Mouse (Mus musculus) forebrain, embryonic 11.5 days (tissue): ENCODE results near the gene Josd2. TPM values are rescaled to one million over a fixed set of nuclear protein-coding genes. Genes with fewer than 3 reads are reported as not detected.

Source experiments
- ATAC-seq: fragments of 200-750 bp; cut with Nextera tagmentation; replicated peaks from 2 replicates; pipeline ENCODE4 v1.8.0; 2017; ENCODE audit warnings: moderate TSS enrichment; ENCODE audit not compliant: low FRiP score
- DNase-seq: peaks from one replicate; pipeline ENCODE4 v3.0.0-alpha.2; 2017; ENCODE audit warnings: low spot score
- H3K27ac ChIP-seq: fragments of 300-500 bp; sonication (generic); 2 replicates; pipeline ENCODE4 v1.5.1; 2014; ENCODE audit warnings: low read depth, low read length
- H3K27me3 ChIP-seq: fragments of 300-500 bp; sonication (generic); 2 replicates; pipeline ENCODE4 v1.6.1; 2014; ENCODE audit warnings: mild to moderate bottlenecking, low read length, mixed read lengths; ENCODE audit not compliant: control insufficient read depth, insufficient read depth
- H3K36me3 ChIP-seq: fragments of 300-500 bp; sonication (generic); 2 replicates; pipeline ENCODE4 v1.6.1; 2014; ENCODE audit warnings: mild to moderate bottlenecking, low read length, moderate library complexity, mixed read lengths; ENCODE audit not compliant: control insufficient read depth, insufficient read depth
- H3K4me1 ChIP-seq: fragments of 300-500 bp; sonication (generic); replicated peaks from 2 replicates; pipeline ENCODE4 v1.6.1; 2014; ENCODE audit warnings: low read length, mixed read lengths; ENCODE audit not compliant: control insufficient read depth, insufficient read depth
- H3K4me2 ChIP-seq: fragments of 300-500 bp; sonication (generic); 2 replicates; pipeline ENCODE4 v1.6.1; 2014; ENCODE audit warnings: low read depth, mild to moderate bottlenecking, low read length, moderate library complexity, mixed read lengths; ENCODE audit not compliant: severe bottlenecking
- H3K4me3 ChIP-seq: fragments of 300-500 bp; sonication (generic); 2 replicates; pipeline ENCODE4 v1.5.1; 2014; ENCODE audit warnings: low read depth, low read length
- H3K9ac ChIP-seq: fragments of 300-500 bp; sonication (generic); 2 replicates; pipeline ENCODE4 v1.6.1; 2014; ENCODE audit warnings: low read length
- H3K9me3 ChIP-seq: fragments of 300-500 bp; sonication (generic); 2 replicates; pipeline ENCODE4 v1.6.1; 2016; ENCODE audit warnings: low read length, mixed read lengths; ENCODE audit not compliant: control insufficient read depth
- WGBS: fragments of 180-500 bp; shearing (Covaris S2); extraction: QIAGEN DNeasy Blood & Tissue Kit; methylation state at CpG from one replicate; pipeline ENCODE4 v1.1.7; 2014; 5-methylcytosine and 5-hydroxymethylcytosine counted together
- polyA plus RNA-seq: library from polyadenylated mRNA; unstranded; fragments of >200 nt; fragmentation: Nextera tagmentation; extraction: Ambion mirVana; gene quantifications from 2 replicates; pipeline ENCODE4 v1.2.1, GENCODE M21; 2014

Josd2 gene
- polyA plus RNA-seq = 60.9 and 68.9 TPM in 2 replicates

DNA sequence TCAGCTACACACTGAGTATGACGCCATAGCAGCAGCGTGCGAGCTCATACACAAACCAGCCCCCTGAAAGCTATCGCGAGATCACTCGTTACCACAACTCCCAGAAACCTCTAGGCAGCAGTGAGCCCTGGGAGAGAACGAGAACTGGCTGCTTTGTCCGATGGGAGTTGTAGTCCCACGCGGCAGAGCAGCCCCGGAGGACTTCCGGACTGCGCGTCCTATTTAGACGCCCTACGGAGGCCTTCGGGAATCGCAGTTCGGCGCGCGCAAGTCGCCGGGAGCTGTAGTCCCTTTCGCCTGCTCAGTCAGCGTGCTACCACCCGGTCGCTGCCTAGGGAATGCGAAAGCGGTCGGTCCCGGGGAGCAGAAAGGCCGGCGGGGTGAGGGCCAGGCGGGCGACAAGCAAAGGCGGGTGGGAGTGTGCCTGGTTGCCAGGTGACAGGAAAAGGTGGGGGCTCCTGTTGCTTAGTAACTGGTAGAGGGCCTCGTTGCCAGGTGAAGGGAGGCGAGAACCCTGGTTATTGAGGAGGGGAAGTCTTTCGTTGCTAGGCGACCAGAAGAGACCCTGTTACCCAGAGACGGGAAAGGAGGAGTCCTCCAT is at the start of gene Josd2:
Josd2 (plus strand) TSS at position 170 of the 601 bp plus-strand sequence.
- Histone ChIP-seq H3K9ac (peak within 1 kb of the TSS; percentile 72), H3K4me2 (peak within 1 kb of the TSS; percentile 67), H3K4me1 (peaks cover 18% of the 10 kb centered on the region), H3K4me3 (peak within 1 kb of the TSS; percentile 55), H3K9me3 (no peaks in the 10 kb centered on the region), H3K27ac (peak within 1 kb of the TSS; percentile 87), H3K36me3 (no peaks in the 10 kb centered on the region), H3K27me3 (no peaks in the 10 kb centered on the region)
- WGBS = 1% methylated on average over 42 of the region's 42 CpGs
- DNase-seq (peak; percentile 96), ATAC-seq (peak; percentile 94)

DNA sequence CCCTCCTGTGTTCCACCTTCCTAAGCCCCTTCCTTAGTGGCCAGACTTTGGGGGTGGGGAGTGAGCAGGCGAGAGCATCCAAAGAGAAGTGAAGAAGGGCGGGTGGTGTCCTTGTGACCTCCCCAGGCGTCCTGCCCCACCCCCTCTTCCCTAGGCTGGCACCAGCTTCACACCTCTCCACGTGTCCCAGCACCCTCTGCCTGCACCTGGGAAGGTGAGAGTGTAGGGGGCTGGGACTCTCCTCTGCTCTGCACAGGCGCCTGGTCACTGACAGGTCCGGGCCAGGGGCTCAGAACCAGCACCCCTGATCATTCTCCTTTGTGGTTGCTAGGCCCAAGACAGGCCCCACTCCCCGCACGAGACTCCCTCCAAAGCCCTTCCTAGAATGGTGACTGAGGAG is 40.1 kb upstream of the Josd2 start:
- ATAC-seq (peak; percentile 0; the same call in 1 of the 2 replicates), DNase-seq (no peak)
- H3K4me3 ChIP-seq = peak overlapping the region; percentile 82; the same call in 1 of the 2 replicates
- H3K27me3 ChIP-seq = no peaks in the 10 kb centered on the region; the same call in 1 of the 2 replicates
- H3K27ac ChIP-seq = peak overlapping the region; percentile 76
- no peaks in the 10 kb centered on the region for H3K36me3 ChIP-seq
- no peaks in the 10 kb centered on the region for H3K9me3 ChIP-seq
- H3K4me2 ChIP-seq = peak overlapping the region; percentile 85
- peak overlapping the region; percentile 61 for H3K9ac ChIP-seq
- peaks cover 21% of the 10 kb centered on the region for H3K4me1 ChIP-seq
- 17% methylated on average over 8 of the region's 8 CpGs for WGBS

DNA sequence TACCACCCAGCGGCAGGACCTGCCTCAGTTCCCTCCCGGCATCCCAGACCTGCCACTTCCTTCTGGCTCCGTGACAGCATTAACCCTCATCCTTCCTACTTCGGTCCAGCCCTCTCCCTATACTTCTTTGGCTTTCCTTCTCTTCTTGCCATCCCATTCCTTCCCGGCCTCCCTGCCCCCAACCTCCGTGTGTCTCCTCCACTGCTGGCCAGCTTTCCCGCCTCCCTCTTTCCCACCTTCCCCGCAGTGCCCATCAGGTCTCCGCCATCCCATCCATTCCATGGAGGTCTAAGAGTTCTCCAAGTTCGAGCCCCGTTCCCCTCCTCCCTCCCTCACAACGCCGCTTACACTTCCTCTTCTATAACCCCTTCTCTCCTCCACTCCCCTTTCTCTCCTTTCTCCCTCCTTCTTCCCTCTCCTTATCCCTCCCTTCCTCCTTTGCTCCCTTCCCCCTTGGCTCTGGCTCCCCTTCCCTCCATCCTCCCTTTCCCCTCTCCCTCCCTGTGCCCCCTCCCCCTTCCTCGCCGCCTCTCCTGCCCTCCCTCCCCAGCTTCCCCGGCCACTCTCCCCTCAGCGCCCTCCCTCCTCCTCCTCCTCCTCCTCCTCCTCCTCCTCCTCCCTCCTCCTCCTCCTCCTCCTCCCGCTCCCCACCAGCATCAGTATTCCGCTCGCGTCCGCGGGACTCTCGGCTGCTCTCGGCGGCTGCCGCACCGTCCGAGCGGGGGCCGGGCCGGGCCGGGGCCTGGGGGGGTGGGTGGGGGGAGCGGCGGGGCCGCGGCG is 39.4 kb upstream of the Josd2 start:
- no peaks in the 10 kb centered on the region for H3K9me3 ChIP-seq
- ATAC-seq = peak; percentile 31
- H3K36me3 ChIP-seq = no peaks in the 10 kb centered on the region
- peaks cover 21% of the 10 kb centered on the region for H3K4me1 ChIP-seq
- WGBS = 1% methylated on average over 17 of the region's 38 CpGs
- H3K27ac ChIP-seq = peak overlapping the region; percentile 98
- peak overlapping the region; percentile 82 for H3K4me3 ChIP-seq
- peak overlapping the region; percentile 85 for H3K4me2 ChIP-seq
- H3K9ac ChIP-seq = peak overlapping the region; percentile 94
- peak; percentile 95 for DNase-seq
- H3K27me3 ChIP-seq = no peaks in the 10 kb centered on the region; the same call in 1 of the 2 replicates

DNA sequence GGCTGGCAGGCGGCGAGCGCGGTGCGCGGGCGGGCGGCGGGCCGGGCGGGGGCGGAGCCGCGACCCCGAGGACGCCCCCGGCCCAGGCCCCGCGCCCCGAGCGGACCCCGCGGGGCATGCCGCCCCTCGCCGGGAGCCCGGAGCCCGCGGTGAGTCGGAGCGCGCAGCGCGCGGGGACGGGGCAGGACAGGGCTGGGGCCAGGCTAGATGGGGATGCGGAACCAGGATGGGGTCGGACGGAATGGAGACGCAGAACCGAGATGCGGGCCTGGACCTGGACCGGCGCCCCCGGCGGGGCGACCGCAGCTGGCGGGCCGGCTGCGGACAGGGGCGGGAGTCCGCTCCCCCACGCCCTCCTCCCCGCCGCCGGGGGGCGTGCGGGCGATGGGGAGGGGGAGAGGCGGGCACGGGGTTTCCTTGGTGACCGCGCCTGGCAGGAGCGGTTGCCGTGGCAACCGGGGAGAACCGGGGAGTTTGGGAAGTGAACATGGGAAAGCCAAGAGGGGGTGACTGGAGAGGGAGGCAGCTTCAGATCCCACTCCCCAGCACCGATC is 38.7 kb upstream of the Josd2 start, which contains the start of gene Lrrc4b:
Lrrc4b (plus strand) TSS at position 51 of the 554 bp plus-strand sequence.
- Histone ChIP-seq H3K36me3 (no peaks in the 10 kb centered on the region), H3K4me2 (peak within 1 kb of the TSS; percentile 85), H3K27me3 (no peaks in the 10 kb centered on the region; the same call in 1 of the 2 replicates), H3K27ac (peak within 1 kb of the TSS; percentile 98), H3K4me1 (peaks cover 21% of the 10 kb centered on the region), H3K9ac (peak within 1 kb of the TSS; percentile 94), H3K4me3 (peak within 1 kb of the TSS; percentile 82), H3K9me3 (no peaks in the 10 kb centered on the region)
- DNase-seq (peak; percentile 92), ATAC-seq (peak; percentile 68)
- WGBS = 0% methylated on average over 50 of the region's 69 CpGs

DNA sequence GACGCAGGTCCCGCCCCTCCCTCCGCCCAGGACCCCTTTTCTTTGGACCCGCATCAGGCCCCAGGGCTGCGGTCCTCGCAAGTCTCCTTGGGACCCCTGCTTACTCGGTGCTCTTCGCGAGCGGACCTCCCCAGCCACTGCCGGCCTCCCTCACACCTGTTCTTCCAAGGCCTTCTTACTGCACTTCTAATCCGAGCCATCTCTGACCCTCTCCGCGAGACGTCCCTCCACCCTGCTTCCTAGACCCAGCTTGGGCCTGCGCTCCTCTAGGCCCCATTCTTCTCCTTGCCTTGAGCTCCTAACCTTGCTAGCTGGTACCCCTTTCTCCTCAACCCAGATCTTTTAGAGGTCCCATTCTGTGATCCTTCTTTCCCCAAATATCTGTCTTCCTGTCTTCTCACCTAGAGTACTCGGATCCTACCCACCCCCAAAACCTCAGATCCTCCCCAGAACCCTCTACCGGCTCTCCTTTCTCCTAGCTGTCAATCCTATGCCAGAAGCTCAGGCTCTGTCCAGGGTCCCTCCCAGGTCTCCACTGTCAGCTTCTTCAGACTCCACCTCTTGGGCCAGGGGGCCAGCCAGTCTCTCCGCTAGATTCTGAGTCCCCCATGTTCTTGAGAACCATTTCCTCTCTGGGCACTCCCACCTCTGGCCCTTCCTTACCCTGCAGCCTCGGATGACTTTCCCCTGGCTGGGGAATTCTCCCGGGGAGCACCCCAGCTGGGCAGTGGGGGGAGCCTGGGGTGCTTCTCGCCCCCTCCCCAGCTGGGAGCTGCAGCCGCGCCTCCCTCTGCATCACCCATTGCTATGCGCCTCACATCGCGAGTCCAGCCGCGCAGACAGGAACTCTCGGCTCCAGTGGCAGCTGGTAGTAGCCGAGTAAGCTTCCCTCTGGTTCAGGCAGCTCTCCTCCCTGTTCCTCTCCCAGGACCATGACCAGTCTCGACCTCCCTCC is 38.0 kb upstream of the Josd2 start:
- peak overlapping the region; percentile 85 for H3K4me2 ChIP-seq
- ATAC-seq (peak; percentile 16), DNase-seq (peak; percentile 64)
- peaks cover 21% of the 10 kb centered on the region for H3K4me1 ChIP-seq
- H3K27me3 ChIP-seq = no peaks in the 10 kb centered on the region; the same call in 1 of the 2 replicates
- 2% methylated on average over 31 of the region's 32 CpGs for WGBS
- peak overlapping the region; percentile 94 for H3K9ac ChIP-seq
- H3K9me3 ChIP-seq = no peaks in the 10 kb centered on the region
- H3K36me3 ChIP-seq = no peaks in the 10 kb centered on the region
- peak overlapping the region; percentile 98 for H3K27ac ChIP-seq
- H3K4me3 ChIP-seq = peak overlapping the region; percentile 82

DNA sequence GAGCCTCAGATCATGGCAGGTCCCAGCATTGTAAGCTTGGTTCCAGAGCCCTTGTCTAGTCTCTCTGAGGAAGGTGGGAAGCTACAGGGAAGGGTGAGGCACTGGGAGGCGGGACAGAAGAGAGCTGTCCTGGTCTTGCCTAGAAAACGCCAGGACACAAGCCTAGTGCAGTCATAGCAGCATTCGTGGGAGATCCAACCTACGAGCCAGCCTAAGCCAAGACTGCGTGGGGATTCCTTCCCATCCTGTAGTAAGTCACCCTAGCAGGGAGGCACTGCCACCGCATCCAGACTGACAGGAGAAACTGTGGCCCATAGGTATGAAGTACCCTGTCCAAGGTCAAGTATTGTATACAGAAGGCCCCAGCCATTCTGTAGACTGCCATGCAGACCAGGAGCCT is 35.2 kb upstream of the Josd2 start:
- H3K4me3 ChIP-seq = no peak overlapping the region
- no peak for ATAC-seq
- H3K27ac ChIP-seq = no peak overlapping the region
- H3K27me3 ChIP-seq = no peaks in the 10 kb centered on the region; the same call in 1 of the 2 replicates
- H3K9me3 ChIP-seq = no peaks in the 10 kb centered on the region
- no peak for DNase-seq
- WGBS = 80% methylated on average over 6 of the region's 6 CpGs
- peaks cover 21% of the 10 kb centered on the region for H3K4me1 ChIP-seq
- H3K4me2 ChIP-seq = no peak overlapping the region
- H3K9ac ChIP-seq = no peak overlapping the region
- no peaks in the 10 kb centered on the region for H3K36me3 ChIP-seq

DNA sequence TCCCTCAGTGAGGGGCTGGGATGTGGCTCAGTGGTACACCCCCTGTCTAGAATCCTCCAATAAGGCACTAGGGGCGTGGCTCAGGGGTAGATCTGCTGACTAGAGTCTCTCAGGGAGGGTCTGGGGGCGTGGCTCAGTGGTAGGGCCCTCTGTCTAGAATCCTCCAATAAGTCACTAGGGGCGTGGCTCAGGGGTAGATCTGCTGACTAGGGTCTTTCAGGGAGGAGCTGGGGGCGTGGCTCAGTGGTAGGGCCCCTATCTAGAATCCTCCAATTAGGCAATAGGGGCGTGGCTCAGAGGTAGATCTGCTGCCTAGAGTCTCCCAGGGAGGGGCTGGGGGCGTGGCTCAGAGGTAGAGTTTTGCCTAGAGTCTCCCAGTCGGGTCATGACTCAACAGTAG is 34.4 kb upstream of the Josd2 start:
- Histone ChIP-seq H3K4me1 (peaks cover 15% of the 10 kb centered on the region), H3K9ac (no peak overlapping the region), H3K36me3 (no peaks in the 10 kb centered on the region), H3K27ac (no peak overlapping the region), H3K9me3 (no peaks in the 10 kb centered on the region), H3K4me2 (no peak overlapping the region), H3K4me3 (no peak overlapping the region), H3K27me3 (no peaks in the 10 kb centered on the region; the same call in 1 of the 2 replicates)
- ATAC-seq (peak; percentile 62), DNase-seq (peak; percentile 86)
- WGBS = under 1% methylated on average over 7 of the region's 7 CpGs

DNA sequence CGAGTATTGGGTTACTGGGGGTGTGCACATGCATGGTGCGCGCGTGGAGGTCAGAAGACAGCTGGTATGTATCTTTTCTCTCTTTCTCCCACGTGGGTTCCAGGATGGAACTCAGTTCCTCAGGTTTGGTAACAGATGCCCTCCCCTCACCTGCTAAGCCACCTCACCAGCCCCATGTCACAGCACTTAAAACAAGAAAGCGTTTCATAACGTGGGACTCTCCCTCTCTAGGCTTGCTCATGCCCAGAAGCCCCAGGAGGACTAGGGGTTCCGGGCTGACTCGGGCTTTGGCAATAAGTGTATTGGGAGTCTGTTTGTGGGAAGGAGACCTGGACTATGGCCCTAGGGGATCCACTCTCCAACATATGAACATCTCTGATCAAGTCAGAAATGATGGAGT is 33.7 kb upstream of the Josd2 start:
- no peak overlapping the region for H3K27ac ChIP-seq
- ATAC-seq (no peak), DNase-seq (no peak)
- H3K9ac ChIP-seq = no peak overlapping the region
- WGBS = 85% methylated on average over 9 of the region's 9 CpGs
- no peaks in the 10 kb centered on the region; the same call in 1 of the 2 replicates for H3K27me3 ChIP-seq
- H3K9me3 ChIP-seq = no peaks in the 10 kb centered on the region
- H3K4me2 ChIP-seq = no peak overlapping the region
- peaks cover 15% of the 10 kb centered on the region for H3K4me1 ChIP-seq
- H3K36me3 ChIP-seq = no peaks in the 10 kb centered on the region
- no peak overlapping the region for H3K4me3 ChIP-seq
